Mouse (Mus musculus) natural killer cell, adult 2 months (primary cell): ENCODE data around the gene Pacs1.
"Not testable (repeated sequence)": the region's sequence is repeated elsewhere in the genome, so short reads cannot be mapped to it uniquely, and the experiment has no call there.

Experiments used
- DNase-seq, 2 experiments: peaks; one replicate each; pipeline ENCODE4 v3.0.0; 2022; ENCODE audit warnings: low spot score in 2 of 2

Pacs1 gene

GRCm38 (mm10) chr19:5268017-5268416 lies 4.9 kb downstream of the Pacs1 start:
- DNase-seq = no peak

GRCm38 (mm10) chr19:5267015-5267414 lies 5.9 kb downstream of the Pacs1 start:
- DNase-seq = no peak

- DNase-seq = peak; percentile 54 to 67
These were observed 15.8 kb downstream of the Pacs1 start for GRCm38 (mm10) chr19:5257140-5257539.

- DNase-seq = not testable (repeated sequence)
These were observed 35.9 kb downstream of the Pacs1 start for GRCm38 (mm10) chr19:5236981-5237380.

- DNase-seq = peak in 1 of 2 experiments; percentile 24
These were observed 40.2 kb downstream of the Pacs1 start for GRCm38 (mm10) chr19:5232696-5233095.

- no peak for DNase-seq
These were observed 42.8 kb downstream of the Pacs1 start for GRCm38 (mm10) chr19:5230110-5230509.

- no peak for DNase-seq
These were observed 48.3 kb downstream of the Pacs1 start for GRCm38 (mm10) chr19:5224624-5225023.

- DNase-seq = no peak
These were observed 48.8 kb downstream of the Pacs1 start for GRCm38 (mm10) chr19:5224077-5224476.

- DNase-seq = no peak
These were observed 51.0 kb downstream of the Pacs1 start for GRCm38 (mm10) chr19:5221926-5222325.

GRCm38 (mm10) chr19:5221219-5221723 lies 51.6 kb downstream of the Pacs1 start:
- not testable (repeated sequence) for DNase-seq

- no peak for DNase-seq
These were observed 52.5 kb downstream of the Pacs1 start for GRCm38 (mm10) chr19:5220389-5220788.

GRCm38 (mm10) chr19:5201691-5202090 lies 71.2 kb downstream of the Pacs1 start:
- DNase-seq = no peak

GRCm38 (mm10) chr19:5200617-5201016 lies 72.3 kb downstream of the Pacs1 start:
- peak in 1 of 2 experiments; percentile 29 for DNase-seq

GRCm38 (mm10) chr19:5198553-5198952 lies 74.4 kb downstream of the Pacs1 start:
- DNase-seq = no peak

- DNase-seq = peak; percentile 58 to 63
These were observed 77.4 kb downstream of the Pacs1 start for GRCm38 (mm10) chr19:5195417-5196035.

GRCm38 (mm10) chr19:5192397-5192796 lies 80.5 kb downstream of the Pacs1 start:
- no peak for DNase-seq

GRCm38 (mm10) chr19:5187439-5187838 lies 85.5 kb downstream of the Pacs1 start:
- DNase-seq = no peak

GRCm38 (mm10) chr19:5181926-5182325 lies 91.0 kb downstream of the Pacs1 start:
- no peak for DNase-seq

GRCm38 (mm10) chr19:5178631-5179030 lies 94.3 kb downstream of the Pacs1 start:
- DNase-seq = no peak

- no peak for DNase-seq
These were observed 102.5 kb downstream of the Pacs1 start for GRCm38 (mm10) chr19:5170430-5170829.

- no peak for DNase-seq
These were observed 105.4 kb downstream of the Pacs1 start for GRCm38 (mm10) chr19:5167477-5167876.

GRCm38 (mm10) chr19:5164380-5164779 lies 108.5 kb downstream of the Pacs1 start:
- peak; percentile 28 to 44 for DNase-seq

GRCm38 (mm10) chr19:5161913-5162312 lies 111.0 kb downstream of the Pacs1 start:
- DNase-seq = no peak

GRCm38 (mm10) chr19:5152261-5152660 lies 120.7 kb downstream of the Pacs1 start:
- DNase-seq = no peak
